Mouse (Mus musculus) large intestine, adult 2 months (tissue): ENCODE results near the gene Tmem270. TPM values are rescaled to one million over a fixed set of nuclear protein-coding genes. Genes with fewer than 3 reads are reported as not detected.
"Not testable (repeated sequence)": the region's sequence is repeated elsewhere in the genome, so short reads cannot be mapped to it uniquely, and the experiment has no call there.

Source experiments
- DNase-seq: peaks from one replicate; pipeline ENCODE4 v3.0.0-alpha.2; 2012; ENCODE audit warnings: low read depth, low spot score
- WGBS: fragments of 180-500 bp; shearing (Covaris S2); methylation state at CpG from one replicate; pipeline ENCODE4 v1.1.7; 2018; 5-methylcytosine and 5-hydroxymethylcytosine counted together
- polyA plus RNA-seq: library from polyadenylated mRNA; depleted of rRNA; stranded (reverse); fragments of >200 nt; gene quantifications from 2 replicates; pipeline ENCODE4 v1.2.3, GENCODE M21; 2012; rRNA removed

Gene Tmem270
- not detected in 2 replicates for polyA plus RNA-seq

DNA sequence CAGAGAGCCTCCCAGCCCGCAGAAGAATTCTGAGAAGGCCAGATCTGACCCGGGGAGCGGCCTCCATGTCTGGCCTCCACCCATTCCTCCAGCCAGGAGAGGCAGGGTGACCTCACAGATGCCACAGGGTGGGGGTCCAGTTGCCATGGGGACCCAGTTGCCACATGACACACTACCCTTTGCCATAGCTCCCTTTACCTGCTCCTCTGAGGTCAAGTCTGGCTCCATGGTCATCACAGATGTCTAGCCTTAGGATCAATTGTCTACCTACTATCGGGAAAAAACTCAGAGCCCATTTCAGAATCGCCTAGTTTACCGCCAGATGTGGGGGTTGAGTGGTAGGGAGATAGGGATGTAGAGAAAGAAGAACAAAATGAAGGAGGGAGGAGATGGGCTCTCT lies at the start of gene Tmem270:
TSS of gene Tmem270 (minus strand) at position 101 of the 400 bp plus-strand sequence.
- WGBS = 85% methylated on average over 6 of the region's 6 CpGs

DNA sequence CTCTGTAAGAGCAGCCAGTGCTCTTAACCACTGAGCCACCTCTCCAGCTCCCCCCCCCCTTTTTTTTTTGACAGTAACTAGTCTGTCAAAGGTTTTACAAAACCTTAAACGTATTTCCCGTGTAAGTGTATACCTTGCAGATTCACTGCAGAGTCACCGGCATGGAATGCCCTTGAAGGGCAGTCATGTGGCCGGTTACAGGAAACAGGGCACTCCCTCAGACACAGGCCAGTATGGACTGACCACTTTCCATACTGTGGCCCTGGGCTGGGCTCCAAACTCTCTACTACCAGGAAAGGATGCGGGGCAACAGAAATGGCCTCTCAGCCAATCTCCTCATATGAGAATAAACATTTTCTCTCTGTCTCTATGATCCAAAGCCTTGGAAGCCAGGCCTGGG lies 49.0 kb upstream of the Tmem270 start:
- DNase-seq = no peak
- 65% methylated on average over 5 of the region's 5 CpGs for WGBS

More for the DNA sequence above, at the start of gene Tmem270:
- no peak for DNase-seq

DNA sequence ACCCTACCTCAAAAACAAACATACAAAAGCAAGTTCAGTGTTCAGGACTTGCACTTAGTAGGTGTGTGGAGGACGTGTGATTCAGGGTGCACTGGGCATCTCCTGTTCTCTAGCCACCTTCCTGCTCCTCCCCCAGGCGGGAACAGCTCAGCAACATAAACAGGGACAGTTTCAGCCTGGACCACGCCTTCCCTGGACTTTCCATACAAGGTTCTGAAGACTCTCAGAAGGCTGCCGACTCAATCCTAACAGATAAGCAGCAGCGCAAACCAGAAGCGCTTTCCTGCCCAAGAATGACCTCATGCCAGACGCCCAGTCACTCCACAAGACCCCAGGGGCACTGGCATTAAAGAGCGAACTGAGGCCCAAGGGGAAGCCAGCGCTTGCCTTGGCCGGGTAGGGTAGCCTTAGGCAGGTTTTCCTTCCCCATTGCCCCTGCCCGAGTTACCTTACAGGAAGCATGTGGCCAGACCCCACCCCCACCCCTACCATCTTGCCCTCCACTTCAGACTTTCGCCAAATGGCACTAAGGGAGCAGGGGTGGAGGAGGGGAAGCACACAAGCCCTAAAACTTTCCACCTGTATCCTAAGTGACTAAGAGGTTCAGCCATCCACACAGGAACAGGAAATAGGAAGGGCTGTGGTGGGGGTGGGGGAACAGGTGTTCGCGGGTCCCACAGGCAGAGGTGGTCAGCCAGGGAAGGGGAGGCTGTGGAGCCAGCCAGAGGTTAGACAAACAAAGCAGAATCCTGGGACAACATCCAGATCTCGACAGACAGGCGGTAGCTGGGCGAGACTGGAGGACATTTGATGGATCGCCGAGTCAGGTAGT lies 44.7 kb upstream of the Tmem270 start:
- WGBS = 4% methylated on average over 19 of the region's 19 CpGs
- no peak for DNase-seq

DNA sequence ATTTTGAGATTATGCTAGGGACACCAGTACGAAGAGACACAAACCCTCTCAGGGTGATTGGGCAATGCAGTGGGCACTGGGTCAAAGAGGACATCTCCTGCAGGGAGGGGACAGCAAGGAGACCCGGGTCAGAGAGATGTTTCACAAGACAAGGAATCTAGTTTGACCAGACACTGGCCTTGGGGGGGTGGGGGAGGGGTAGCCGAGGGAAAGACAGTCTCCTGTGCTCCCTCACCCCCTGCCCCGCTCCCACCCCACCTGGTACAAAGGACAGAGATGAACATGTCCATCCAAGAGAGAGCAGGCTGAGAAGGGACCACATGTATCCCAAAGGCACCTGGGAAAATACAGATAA lies 41.5 kb upstream of the Tmem270 start:
- 38% methylated on average over 4 of the region's 4 CpGs for WGBS
- no peak for DNase-seq

DNA sequence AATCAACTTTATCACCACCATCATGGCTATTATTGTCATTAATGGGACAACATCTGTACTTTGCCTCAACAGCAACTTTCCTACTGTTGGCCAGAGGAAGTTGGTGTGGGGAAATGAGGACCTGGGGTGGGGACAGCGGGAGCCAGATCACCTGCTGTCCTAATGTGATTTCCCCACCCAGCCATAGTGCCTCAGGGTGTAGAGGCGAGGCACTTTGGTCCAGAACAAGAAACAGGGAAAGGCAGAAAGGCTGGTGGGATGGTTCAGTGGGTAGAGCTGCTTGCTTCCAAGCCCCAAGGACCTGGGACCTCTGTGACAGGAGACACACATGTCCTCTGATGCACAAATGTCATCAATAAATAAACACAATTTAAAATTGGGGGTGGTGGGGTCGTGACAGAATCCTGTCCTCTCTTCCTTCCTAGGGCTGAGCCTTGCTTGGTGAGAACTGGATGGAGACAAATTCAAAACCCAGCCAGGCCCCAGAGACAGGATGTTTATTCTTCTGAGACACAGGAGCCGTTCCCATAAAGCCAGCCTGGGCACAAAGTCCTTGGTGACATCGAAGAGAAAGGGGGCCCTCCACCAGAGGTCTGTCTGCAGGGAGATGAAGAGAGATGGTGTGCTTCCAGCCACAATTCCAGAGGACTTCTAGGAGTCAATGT lies 41.0 kb upstream of the Tmem270 start:
- DNase-seq = no peak
- WGBS = 23% methylated on average over 5 of the region's 5 CpGs

DNA sequence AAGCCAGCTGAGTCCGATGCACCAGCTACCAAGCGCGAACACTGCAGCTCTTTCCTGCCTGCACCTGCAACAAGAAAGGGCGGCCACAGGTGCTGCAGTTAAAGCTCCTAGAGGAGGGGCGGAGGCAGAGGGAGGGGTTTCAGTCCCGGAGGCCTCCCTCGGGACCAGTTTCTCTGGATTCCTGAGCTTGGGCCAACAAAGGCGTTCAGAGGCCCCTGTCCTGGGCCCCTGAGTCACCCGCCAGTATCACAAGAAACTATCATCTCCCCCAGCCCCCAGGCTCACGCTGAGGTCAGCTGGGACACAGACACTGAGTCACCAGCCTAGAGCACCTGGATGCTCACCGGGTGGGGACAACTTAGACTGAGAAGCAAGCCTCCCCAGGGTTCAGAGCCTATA lies 40.3 kb upstream of the Tmem270 start, which contains the start of gene Cldn4:
TSS of gene Cldn4 (minus strand) at position 78 of the 399 bp plus-strand sequence.
- no peak for DNase-seq
- WGBS = 19% methylated on average over 11 of the region's 11 CpGs

DNA sequence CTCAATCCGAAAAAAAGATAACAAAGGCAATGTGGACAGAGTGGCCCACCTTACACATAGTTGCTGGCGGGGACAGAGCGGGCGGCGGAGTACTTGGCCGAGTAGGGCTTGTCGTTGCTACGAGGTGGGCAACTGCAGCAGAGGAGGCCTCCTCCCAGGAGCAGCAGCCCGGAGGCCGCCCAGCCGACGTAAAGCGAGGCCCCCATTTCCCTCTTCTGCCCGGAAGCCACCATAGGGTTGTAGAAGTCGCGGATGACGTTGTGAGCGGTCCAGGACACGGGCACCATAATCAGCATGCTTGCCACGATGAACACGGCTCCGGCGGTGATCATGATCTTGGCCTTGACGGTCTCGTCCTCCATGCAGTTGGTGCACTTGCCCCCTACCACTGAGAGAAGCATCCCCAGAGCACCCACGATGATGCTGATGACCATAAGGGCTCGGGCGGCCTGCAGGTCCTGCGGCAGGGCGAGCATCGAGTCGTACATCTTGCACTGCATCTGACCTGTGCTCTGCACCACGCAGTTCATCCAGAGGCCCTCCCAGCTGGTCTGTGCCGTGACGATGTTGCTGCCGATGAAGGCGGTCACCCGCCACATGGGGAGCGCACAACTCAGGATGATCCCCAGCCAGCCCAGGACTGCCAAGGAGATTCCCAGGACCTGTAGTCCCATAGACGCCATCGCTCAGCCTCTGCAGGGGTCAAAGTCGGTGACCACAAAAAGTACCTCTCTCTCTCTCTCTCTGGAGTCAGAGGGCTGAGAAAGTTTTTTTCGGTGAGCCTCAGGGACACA lies 39.7 kb upstream of the Tmem270 start:
- no peak for DNase-seq
- WGBS = 23% methylated on average over 43 of the region's 43 CpGs

DNA sequence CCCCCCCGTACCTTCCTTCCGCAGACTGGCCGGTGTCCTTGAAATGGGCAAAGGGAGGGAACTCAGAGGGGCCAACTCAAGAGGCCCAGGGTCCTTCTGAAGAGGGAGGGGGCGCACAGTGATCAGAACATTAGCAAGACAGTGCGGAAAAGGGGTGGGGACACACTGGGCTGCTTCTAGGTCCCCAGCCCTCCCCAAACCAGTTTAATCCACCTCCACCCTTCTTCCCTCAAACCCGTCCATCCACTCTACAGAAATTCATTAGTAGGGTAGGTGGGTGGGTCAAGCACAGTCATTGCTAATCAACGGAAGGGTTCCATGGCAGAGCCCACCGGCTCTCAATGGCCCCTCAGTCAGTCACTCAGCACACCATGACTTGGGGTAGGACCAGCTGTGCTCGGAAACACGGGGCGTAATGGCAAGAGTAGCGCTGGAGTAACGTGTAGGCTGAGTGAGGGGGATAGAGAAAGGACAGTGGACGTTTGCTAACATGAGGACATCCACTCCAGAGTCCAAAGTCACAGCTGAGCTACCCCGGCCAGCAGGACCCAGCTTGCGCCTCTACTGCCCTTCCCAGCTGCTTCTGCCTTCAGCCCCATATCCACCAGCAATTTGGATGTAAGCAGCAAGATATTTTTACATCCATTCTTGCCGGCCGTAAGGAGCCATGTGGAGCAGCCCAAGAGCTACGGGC lies 38.9 kb upstream of the Tmem270 start:
- 33% methylated on average over 19 of the region's 19 CpGs for WGBS
- no peak for DNase-seq

DNA sequence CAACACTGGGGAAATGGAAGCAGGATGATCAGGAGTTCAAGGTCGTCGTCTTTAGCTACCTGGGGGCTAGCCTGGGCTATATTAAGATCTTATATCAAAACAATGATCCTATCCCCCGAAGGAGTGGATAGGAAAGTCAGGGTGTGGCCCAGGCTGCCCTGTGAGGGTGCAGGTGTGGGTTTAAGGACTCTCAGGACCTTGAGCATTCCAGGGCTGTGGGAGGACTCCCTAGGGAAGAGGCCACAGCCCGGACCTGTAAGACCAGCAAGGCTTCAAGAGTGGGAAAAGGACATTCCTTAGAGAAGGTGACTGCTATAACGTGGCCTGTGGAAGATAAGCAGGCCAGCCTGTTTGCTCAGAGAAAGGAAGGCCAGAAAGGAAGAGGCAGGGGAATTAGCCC lies 37.6 kb upstream of the Tmem270 start:
- 51% methylated on average over 5 of the region's 5 CpGs for WGBS
- no peak for DNase-seq

DNA sequence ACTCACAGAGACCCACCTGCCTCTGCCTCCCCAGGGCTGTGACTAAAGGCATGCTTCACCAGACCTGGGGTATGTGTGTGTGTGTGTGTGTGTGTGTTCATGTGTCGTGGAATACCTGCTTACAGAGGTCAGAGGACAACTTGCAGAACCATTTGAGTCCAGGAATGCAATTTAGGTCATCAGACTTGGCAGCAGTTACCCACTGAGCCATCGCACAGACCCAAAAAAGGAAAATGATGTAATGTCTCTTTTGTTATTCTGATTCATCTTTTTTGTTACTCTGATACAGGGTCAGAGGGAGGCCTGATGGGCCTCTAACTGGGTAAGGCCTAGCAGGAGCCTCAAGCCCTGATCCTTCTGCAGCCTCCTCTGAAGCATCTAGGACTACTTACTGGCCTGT lies 36.2 kb upstream of the Tmem270 start:
- 59% methylated on average over 2 of the region's 2 CpGs for WGBS
- DNase-seq = no peak

DNA sequence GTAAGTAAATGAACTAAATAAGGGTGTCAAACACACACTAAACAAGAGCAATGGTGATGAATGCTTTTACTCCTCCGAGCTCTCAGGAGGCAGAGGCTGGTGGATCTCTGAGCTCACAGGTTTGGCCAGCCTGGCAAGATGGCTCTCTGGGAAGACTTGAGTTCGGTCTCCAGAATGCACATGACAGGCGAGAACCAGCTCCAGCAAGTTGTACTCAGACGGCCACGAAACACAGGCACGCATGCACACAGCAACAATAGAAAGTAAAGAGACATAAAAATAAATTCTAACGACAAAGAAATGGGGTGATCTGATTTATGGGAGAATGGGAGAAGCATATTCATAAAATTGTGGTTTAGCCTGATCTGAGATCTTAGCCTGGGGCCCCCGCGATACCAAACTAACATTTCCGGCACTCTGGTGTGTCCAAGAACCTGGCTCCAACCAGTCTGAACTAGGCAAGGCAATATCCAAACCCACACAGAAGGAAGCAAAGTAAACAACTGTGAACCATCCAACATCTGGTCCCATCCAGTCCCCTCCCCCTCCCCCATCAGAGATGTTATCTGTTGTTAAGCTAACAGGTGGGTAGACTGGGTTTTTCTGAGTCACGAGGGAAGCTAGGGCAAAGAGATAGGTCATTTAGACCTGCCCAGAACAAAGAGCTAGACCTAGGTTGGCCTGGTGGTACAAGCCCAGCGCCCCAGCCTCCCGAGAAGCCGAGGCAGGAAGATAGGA lies 35.1 kb upstream of the Tmem270 start:
- 60% methylated on average over 14 of the region's 14 CpGs for WGBS

DNA sequence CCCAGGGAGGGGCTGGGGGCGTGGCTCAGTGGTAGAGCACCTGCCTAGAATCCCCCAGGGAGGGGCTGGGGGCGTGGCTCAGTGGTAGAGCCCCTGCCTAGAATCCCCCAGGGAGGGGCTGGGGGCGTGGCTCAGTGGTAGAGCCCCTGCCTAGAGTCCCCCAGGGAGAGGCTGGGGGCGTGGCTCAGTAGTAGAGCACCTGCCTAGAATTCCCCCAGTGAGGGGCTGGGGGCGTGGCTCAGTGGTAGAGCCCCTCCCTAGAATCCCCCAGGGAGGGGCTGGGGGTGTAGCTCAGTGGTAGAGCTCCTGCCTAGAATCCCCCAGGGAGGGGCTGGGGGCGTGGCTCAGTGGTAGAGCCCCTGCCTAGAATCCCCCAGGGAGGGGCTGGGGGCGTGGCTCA lies 33.0 kb upstream of the Tmem270 start:
- WGBS = 81% methylated on average over 4 of the region's 7 CpGs

More for the DNA sequence above, 35.1 kb upstream of the Tmem270 start:
- no peak for DNase-seq

DNA sequence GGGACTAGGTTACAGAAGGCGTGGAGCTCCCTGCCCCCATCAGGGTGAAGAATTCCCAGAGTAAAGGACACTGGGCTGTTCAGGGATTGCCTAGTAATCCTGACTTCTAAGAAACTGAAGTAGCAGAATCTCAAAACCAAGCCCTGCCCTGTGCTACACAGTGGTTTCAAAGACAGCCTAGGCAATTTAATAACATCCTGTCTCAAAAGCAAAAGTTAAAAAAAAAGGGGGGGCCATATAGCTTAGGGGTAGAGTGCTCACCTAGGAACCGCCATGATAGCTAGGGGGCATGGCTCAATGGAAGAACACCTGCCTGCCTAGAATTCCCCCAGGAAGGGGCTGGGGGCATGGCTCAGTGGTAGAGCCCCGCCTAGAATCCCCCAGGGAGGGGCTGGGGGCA lies 32.5 kb upstream of the Tmem270 start:
- 75% methylated on average over 3 of the region's 3 CpGs for WGBS
- no peak for DNase-seq

More for the DNA sequence above, 33.0 kb upstream of the Tmem270 start:
- DNase-seq = not testable (repeated sequence)

DNA sequence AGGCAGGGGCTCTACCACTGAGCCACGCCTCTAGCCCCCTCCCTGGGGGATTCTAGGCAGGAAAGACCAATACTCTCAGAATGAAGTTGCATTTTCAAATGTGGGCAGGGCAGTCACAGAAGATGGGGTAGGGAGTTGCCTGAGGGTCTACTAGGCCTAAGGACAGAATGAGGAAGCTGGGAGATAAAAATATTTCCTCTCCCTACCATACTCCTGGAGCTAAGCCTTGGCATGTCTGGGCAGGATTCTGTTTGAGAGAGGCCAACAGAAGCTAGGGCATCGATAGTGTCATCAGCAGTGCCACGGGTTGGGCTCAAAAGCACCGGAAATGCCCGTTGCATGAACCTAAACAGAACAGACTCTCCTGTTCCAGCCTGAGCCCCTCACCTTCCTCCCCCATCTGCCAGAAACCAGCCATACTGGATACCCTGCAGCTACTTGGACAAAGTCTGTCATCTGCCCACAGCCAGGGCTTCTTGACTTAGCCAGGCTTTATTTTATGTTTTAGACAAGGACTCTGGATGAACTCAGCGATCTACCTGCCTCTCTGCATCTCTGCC lies 30.2 kb upstream of the Tmem270 start:
- whole genome bisulfite sequencing = 87% methylated on average over 6 of the region's 6 CpGs
- no peak for DNase-seq

DNA sequence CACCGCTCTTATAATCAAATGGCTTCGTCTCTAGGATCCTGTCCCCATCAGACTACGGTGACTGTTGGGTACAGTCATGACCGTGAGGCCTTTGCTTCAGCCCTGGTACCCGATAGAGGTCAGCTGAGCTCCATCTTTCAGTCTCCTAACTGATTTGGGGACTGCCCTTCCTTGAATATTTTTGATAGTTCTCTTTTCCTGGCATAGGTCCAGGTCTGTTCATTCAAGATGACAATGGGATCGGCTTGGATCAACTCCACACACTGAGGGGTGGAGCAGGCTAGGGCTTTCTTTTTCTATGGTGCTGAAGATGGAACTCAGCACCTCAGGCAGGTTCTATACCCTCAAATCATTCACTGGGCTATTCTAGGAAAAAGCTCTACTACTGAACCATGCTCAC lies 29.5 kb upstream of the Tmem270 start:
- DNase-seq = no peak
- WGBS = 76% methylated on average over 6 of the region's 6 CpGs

DNA sequence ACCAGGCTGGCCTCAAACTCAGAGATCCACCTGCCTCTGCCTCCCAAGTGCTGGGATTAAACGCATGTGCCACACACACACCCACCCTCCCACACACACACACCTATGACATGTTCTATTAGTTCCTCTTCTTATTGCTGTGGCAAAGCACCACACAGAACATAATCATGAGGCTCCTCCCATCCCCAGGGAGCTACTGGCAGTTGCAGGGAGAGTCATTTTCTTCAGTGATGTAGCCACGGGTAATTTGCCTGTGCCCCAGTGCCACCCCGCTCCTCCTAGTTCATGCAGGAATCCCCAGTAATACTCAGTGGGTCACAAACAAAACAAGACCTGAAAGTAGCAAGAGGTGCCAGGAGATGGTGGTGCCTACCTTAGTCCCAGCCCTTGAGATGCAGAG lies 28.1 kb upstream of the Tmem270 start:
- WGBS = 79% methylated on average over 3 of the region's 3 CpGs
- no peak for DNase-seq

DNA sequence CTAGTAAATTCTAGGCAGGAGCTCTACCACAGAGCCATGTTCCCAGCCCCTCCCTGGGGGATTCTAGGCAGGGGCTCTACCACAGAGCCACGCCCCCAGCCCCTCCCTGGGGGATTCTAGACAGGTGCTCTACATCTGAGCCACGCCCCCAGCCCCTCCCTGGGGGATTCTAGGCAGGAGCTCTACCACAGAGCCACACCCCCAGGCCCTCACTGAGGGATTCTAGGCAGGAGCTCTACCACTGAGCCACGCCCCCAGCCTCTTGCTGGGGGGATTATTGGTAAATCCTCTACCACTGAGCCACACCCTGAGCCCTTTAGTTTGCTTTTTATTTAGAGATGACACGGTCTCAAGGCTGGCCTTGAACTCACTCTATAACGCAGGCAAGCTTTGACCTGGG lies 27.2 kb upstream of the Tmem270 start:
- not testable (repeated sequence) for DNase-seq
- WGBS = 90% methylated on average over 5 of the region's 5 CpGs

DNA sequence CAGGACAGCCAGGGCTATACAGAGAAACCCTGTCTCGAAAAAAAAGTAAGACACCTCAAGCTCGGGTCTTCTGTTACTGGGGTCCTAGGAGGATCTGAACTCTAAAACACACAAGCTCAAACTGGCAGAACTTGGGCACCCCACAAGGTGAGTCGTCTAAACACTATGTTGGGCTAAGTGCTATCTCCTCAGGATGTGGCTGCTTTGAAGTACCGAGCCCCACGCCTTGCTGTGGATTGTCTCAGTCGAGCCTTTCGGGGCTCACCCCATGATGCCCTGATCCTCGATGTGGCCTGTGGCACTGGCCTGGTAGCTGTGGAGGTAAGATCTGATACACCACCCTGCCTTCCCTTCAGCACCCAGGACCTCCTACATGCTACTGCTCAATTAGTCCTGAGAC lies 26.7 kb upstream of the Tmem270 start:
- no peak for DNase-seq
- 76% methylated on average over 8 of the region's 8 CpGs for WGBS

DNA sequence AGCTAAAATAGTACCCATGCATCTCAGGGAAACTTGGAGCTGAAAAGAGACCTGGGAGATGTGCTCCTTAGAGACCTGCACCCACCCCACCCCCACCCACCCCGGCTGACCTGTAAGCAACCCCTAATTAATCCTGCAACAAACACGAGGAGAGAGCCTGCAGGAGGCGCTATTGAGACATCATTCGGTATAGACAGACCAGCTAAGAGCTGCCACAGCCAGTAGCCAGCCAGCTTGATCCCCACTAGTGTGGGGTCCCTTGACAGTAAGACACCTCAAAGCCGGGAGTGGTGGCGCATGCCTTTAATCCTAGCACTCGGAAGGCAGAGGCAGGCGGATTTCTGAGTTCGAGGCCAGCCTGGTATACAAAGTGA lies 26.4 kb upstream of the Tmem270 start:
- no peak for DNase-seq
- WGBS = 38% methylated on average over 9 of the region's 9 CpGs
